Mouse (Mus musculus) midbrain, embryonic 12.5 days (tissue): ENCODE results near the gene Ms4a6b. TPM values are rescaled to one million over a fixed set of nuclear protein-coding genes. Genes with fewer than 3 reads are reported as not detected.
"Not testable (repeated sequence)": the region's sequence is repeated elsewhere in the genome, so short reads cannot be mapped to it uniquely, and the experiment has no call there.

Experiments
- ATAC-seq: fragments of 200-750 bp; cut with Nextera tagmentation; 2 replicates; pipeline ENCODE4 v1.8.0; 2017; ENCODE audit warnings: low read depth, moderate TSS enrichment, moderate library complexity; ENCODE audit not compliant: low FRiP score
- H3K27ac ChIP-seq: fragments of 300-500 bp; sonication (generic); replicated peaks from 2 replicates; pipeline ENCODE4 v1.5.1; 2016; ENCODE audit warnings: mild to moderate bottlenecking
- H3K27me3 ChIP-seq: fragments of 300-500 bp; sonication (generic); 2 replicates; pipeline ENCODE4 v1.6.1; 2016; ENCODE audit warnings: mild to moderate bottlenecking
- H3K36me3 ChIP-seq: fragments of 300-500 bp; sonication (generic); 2 replicates; pipeline ENCODE4 v1.6.1; 2016
- H3K4me1 ChIP-seq: fragments of 300-500 bp; sonication (generic); 2 replicates; pipeline ENCODE4 v1.6.1; 2016
- H3K4me2 ChIP-seq: fragments of 300-500 bp; sonication (generic); replicated peaks from 2 replicates; pipeline ENCODE4 v1.6.1; 2016; ENCODE audit warnings: mild to moderate bottlenecking, moderate library complexity
- H3K4me3 ChIP-seq: fragments of 300-500 bp; sonication (generic); 2 replicates; pipeline ENCODE4 v1.5.1; 2016; ENCODE audit warnings: mild to moderate bottlenecking
- H3K9ac ChIP-seq: fragments of 300-500 bp; sonication (generic); replicated peaks from 2 replicates; pipeline ENCODE4 v1.6.1; 2016; ENCODE audit warnings: mild to moderate bottlenecking, moderate library complexity
- H3K9me3 ChIP-seq: fragments of 300-500 bp; sonication (generic); 2 replicates; pipeline ENCODE4 v1.6.1; 2016; ENCODE audit warnings: mild to moderate bottlenecking
- WGBS: fragments of 180-500 bp; shearing (Covaris S2); methylation state at CpG from one replicate; pipeline ENCODE4 v1.1.7; 2016; 5-methylcytosine and 5-hydroxymethylcytosine counted together
- polyA plus RNA-seq: library from polyadenylated mRNA; unstranded; fragments of >200 nt; fragmentation: Nextera tagmentation; extraction: Ambion mirVana; gene quantifications from 2 replicates; pipeline ENCODE4 v1.2.1, GENCODE M21; 2016

The Ms4a6b gene
- 3.1 and 3.3 TPM in 2 replicates for polyA plus RNA-seq

DNA sequence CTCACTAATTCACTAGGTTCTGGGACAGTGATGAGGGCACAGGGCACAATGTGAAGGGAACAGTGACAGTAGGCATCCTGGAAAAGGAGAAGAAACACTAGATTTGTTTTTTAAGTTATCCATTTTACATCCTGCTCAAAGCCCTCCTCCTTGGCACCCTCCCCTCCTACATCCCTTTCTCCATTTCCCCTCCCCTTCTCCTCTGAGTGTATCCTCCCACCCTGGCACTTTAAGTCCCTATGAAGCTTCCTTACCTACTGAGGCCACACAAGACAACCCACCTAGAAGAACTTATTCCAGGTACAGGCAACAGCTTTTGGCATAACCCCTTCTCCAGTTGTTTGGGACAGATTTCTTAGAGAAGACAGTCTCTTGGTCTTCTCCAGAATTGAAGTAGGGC lies at the start of gene Ms4a6b:
TSS of gene Ms4a6b (plus strand) at position 267 of the 400 bp plus-strand sequence.
- H3K27ac ChIP-seq, result no peak within 1 kb of the TSS

DNA sequence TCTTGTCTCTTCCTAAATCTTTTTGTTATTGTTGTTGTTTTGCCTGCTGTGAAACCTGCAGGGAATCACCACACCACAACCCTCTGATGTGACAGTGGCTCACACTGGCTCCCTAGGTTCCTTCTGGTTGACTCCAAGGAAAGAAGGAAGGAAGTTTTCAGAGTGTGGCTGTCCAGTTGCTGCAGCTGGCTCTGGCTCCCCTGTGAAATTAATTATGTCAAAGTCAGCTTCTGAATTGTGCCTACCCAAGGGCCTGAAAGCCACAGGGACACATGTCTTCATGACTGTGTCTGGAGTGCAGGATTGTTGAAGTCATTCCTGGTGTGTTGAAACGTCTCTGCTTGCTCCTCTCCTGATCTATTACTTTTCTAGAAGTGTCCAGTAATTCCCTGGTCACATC lies 48.0 kb upstream of the Ms4a6b start:
- H3K4me2 ChIP-seq, H3K4me1 ChIP-seq, H3K9me3 ChIP-seq, H3K36me3 ChIP-seq, H3K27ac ChIP-seq, ATAC-seq, H3K9ac ChIP-seq, H3K27me3 ChIP-seq, H3K4me3 ChIP-seq: not testable (repeated sequence)
- WGBS, result 70% methylated on average over 1 of the region's 1 CpGs

More for the DNA sequence above, at the start of gene Ms4a6b:
- no peak within 1 kb of the TSS for H3K9ac ChIP-seq
- no peaks in the 10 kb centered on the region for H3K36me3 ChIP-seq
- ATAC-seq, result no peak
- H3K4me1 ChIP-seq, result no peaks in the 10 kb centered on the region
- H3K27me3 ChIP-seq, result no peaks in the 10 kb centered on the region
- no peak within 1 kb of the TSS for H3K4me3 ChIP-seq
- no peak within 1 kb of the TSS for H3K4me2 ChIP-seq
- H3K9me3 ChIP-seq, result no peaks in the 10 kb centered on the region

DNA sequence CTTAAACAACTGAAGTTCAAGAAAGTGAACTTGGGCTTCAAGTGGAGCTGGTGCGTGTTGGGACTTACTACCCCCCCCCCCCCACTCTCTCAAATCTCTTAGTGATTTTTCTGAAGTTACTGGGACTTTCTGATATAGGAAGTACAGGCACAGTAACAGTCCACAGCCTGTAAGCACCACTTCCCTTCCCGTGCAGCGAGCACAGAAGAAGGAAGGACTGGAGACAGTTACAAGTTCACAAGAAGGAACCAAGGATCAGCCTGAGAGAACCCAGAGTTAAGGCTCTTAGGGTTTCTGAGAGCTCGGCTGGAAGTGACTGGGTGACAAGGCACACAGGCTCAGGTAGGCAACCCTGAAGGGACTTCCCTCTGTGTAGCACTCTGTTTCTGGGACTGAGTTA lies 47.1 kb upstream of the Ms4a6b start, which contains the start of gene Ms4a6c:
TSS of gene Ms4a6c (plus strand) at position 152 of the 400 bp plus-strand sequence.
- not testable (repeated sequence) for H3K36me3 ChIP-seq, H3K9me3 ChIP-seq, ATAC-seq, H3K4me3 ChIP-seq, H3K27ac ChIP-seq, H3K4me2 ChIP-seq, H3K9ac ChIP-seq, H3K4me1 ChIP-seq, H3K27me3 ChIP-seq
- 91% methylated on average over 4 of the region's 4 CpGs for WGBS

GRCm38 (mm10) chr19:11479714-11480113 lies 36.6 kb upstream of the Ms4a6b start:
- Histone ChIP-seq H3K27me3 (no peaks in the 10 kb centered on the region), H3K27ac (no peak overlapping the region), H3K4me3 (no peak overlapping the region), H3K9ac (no peak overlapping the region), H3K36me3 (no peaks in the 10 kb centered on the region), H3K4me1 (no peaks in the 10 kb centered on the region), H3K9me3 (no peaks in the 10 kb centered on the region), H3K4me2 (no peak overlapping the region)
- 87% methylated on average over 2 of the region's 2 CpGs for WGBS
- ATAC-seq, result no peak

GRCm38 (mm10) chr19:11482684-11483083 lies 33.6 kb upstream of the Ms4a6b start:
- no peaks in the 10 kb centered on the region for H3K27me3 ChIP-seq
- no peak overlapping the region for H3K27ac ChIP-seq
- H3K9ac ChIP-seq, result no peak overlapping the region
- no peak overlapping the region for H3K4me3 ChIP-seq
- H3K4me1 ChIP-seq, result no peaks in the 10 kb centered on the region
- WGBS, result 92% methylated on average over 2 of the region's 2 CpGs
- no peak for ATAC-seq
- H3K36me3 ChIP-seq, result no peaks in the 10 kb centered on the region
- H3K4me2 ChIP-seq, result no peak overlapping the region
- H3K9me3 ChIP-seq, result no peaks in the 10 kb centered on the region

GRCm38 (mm10) chr19:11483941-11484340 lies 32.4 kb upstream of the Ms4a6b start:
- Histone ChIP-seq H3K27me3 (no peaks in the 10 kb centered on the region), H3K4me2 (no peak overlapping the region), H3K4me3 (no peak overlapping the region), H3K9ac (no peak overlapping the region), H3K27ac (no peak overlapping the region), H3K9me3 (no peaks in the 10 kb centered on the region), H3K36me3 (no peaks in the 10 kb centered on the region), H3K4me1 (no peaks in the 10 kb centered on the region)
- no peak for ATAC-seq
- 78% methylated on average over 4 of the region's 4 CpGs for WGBS

- ATAC-seq, result no peak
- no peaks in the 10 kb centered on the region for H3K9me3 ChIP-seq
- H3K4me1 ChIP-seq, result no peaks in the 10 kb centered on the region
- no peak overlapping the region for H3K9ac ChIP-seq
- H3K36me3 ChIP-seq, result no peaks in the 10 kb centered on the region
- H3K27me3 ChIP-seq, result no peaks in the 10 kb centered on the region
- WGBS, result 84% methylated on average over 3 of the region's 3 CpGs
- H3K27ac ChIP-seq, result no peak overlapping the region
- no peak overlapping the region for H3K4me2 ChIP-seq
- no peak overlapping the region for H3K4me3 ChIP-seq
Observed at GRCm38 (mm10) chr19:11484388-11484787, 31.9 kb upstream of the Ms4a6b start.

- no peaks in the 10 kb centered on the region for H3K36me3 ChIP-seq
- H3K4me2 ChIP-seq, result no peak overlapping the region
- ATAC-seq, result no peak
- no peaks in the 10 kb centered on the region for H3K27me3 ChIP-seq
- H3K27ac ChIP-seq, result no peak overlapping the region
- H3K4me3 ChIP-seq, result no peak overlapping the region
- 92% methylated on average over 3 of the region's 3 CpGs for WGBS
- H3K9me3 ChIP-seq, result no peaks in the 10 kb centered on the region
- H3K9ac ChIP-seq, result no peak overlapping the region
- H3K4me1 ChIP-seq, result no peaks in the 10 kb centered on the region
Observed at GRCm38 (mm10) chr19:11485266-11485665, 31.0 kb upstream of the Ms4a6b start.

- no peaks in the 10 kb centered on the region for H3K4me1 ChIP-seq
- no peak within 1 kb of the TSS for H3K27ac ChIP-seq
- WGBS, result 83% methylated on average over 2 of the region's 2 CpGs
- H3K9ac ChIP-seq, result no peak within 1 kb of the TSS
- no peak for ATAC-seq
- no peaks in the 10 kb centered on the region for H3K9me3 ChIP-seq
- no peaks in the 10 kb centered on the region for H3K27me3 ChIP-seq
- H3K4me3 ChIP-seq, result no peak within 1 kb of the TSS
- H3K36me3 ChIP-seq, result no peaks in the 10 kb centered on the region
- no peak within 1 kb of the TSS for H3K4me2 ChIP-seq
Observed at GRCm38 (mm10) chr19:11485746-11486145, 30.6 kb upstream of the Ms4a6b start, which contains the start of gene Gm8369. Gene Gm8369, plus strand, starts transcription at chr19:11485938.

DNA sequence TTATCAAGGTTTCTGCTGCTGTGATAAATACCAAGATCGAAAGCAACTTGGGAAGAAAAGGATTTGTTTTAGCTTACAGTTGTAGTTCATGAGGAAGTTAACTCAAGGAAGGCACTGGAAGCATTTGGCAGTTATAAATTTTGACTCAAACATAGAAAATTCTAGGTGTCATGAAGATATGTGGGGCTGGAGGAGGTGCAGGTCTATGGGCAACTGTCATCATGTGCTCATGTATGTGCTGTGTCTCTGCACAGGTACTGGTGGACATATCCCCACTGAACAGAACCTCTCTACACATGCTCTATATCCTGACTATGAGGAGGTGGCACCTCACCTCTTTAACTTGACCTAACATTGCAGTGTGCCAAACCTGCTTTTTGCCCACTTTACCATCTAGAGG lies 29.7 kb upstream of the Ms4a6b start:
- H3K27me3 ChIP-seq, result no peaks in the 10 kb centered on the region
- no peak overlapping the region for H3K27ac ChIP-seq
- 90% methylated on average over 1 of the region's 1 CpGs for WGBS

DNA sequence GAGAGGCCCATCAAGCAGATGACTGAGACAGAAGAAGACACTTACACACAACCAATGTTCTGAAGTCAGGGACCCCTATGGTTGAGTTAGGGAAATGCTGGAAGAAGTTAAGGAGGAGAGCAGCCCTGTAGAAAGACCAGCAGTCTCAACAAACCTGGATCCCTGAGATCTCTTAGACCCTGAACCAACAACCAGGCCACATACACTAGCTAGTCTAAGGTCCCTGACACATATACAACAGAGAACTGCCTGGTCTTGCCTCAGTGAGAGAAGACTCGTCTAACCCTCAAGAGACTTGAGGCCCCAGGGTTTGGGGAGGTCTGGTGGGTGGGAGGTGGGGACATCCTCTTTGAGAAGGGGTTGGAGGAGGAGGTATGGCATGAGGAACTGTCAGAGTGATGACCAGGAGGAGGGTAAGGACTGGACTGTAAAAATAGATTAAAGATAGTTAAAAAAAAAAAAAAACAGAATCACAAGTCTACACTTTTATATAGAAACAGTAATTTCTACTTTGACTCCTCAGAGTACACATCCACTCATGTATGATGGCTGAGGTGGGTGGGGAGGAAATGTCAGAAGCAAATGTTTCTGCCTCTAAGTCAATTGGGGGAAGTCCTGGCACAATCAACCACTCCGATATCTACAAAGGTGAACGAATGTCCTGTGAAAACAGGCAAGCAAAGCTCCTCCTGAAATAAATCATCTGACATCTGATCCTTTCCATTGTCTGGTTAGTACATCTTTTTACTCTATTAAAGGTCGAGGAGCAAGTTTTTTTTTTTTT lies 24.7 kb upstream of the Ms4a6b start:
- Histone ChIP-seq H3K4me1 (no peaks in the 10 kb centered on the region), H3K27ac (no peak overlapping the region), H3K36me3 (no peaks in the 10 kb centered on the region), H3K9ac (no peak overlapping the region), H3K27me3 (no peaks in the 10 kb centered on the region), H3K4me2 (no peak overlapping the region), H3K9me3 (no peaks in the 10 kb centered on the region), H3K4me3 (no peak overlapping the region)
- no peak for ATAC-seq
- WGBS, result 75% methylated on average over 4 of the region's 4 CpGs

More for the DNA sequence above, 29.7 kb upstream of the Ms4a6b start:
- no peaks in the 10 kb centered on the region for H3K4me1 ChIP-seq
- H3K4me3 ChIP-seq, result no peak overlapping the region
- no peak for ATAC-seq
- no peaks in the 10 kb centered on the region for H3K36me3 ChIP-seq
- H3K9ac ChIP-seq, result no peak overlapping the region
- H3K9me3 ChIP-seq, result no peaks in the 10 kb centered on the region
- H3K4me2 ChIP-seq, result no peak overlapping the region

DNA sequence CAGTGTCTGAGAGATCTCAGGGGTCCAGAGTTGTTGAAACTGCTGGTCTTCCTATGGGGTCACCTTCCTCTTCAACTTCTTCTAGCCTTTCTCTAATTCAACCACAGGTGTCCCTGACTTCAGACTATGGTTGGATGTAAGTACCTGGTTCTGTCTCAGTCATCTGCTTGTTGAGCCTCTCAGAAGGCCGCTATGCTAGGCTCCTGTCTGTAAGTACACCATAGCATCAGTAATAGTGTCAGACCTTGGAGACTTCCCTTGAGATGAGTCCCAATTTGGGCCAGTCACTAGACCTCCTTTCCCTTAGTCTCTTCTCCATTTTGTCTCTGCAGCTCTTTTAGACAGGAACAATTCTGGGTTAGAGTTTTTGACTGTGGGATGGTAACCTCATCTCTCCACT lies 23.6 kb upstream of the Ms4a6b start:
- ATAC-seq, result no peak
- Histone ChIP-seq H3K4me3 (no peak overlapping the region), H3K4me1 (no peaks in the 10 kb centered on the region), H3K36me3 (no peaks in the 10 kb centered on the region), H3K4me2 (no peak overlapping the region), H3K27ac (no peak overlapping the region), H3K9ac (no peak overlapping the region), H3K27me3 (no peaks in the 10 kb centered on the region), H3K9me3 (no peaks in the 10 kb centered on the region)
- 81% methylated on average over 1 of the region's 1 CpGs for WGBS

- no peaks in the 10 kb centered on the region for H3K4me1 ChIP-seq
- no peak overlapping the region for H3K27ac ChIP-seq
- H3K36me3 ChIP-seq, result no peaks in the 10 kb centered on the region
- ATAC-seq, result no peak
- H3K4me2 ChIP-seq, result no peak overlapping the region
- WGBS, result 89% methylated on average over 3 of the region's 3 CpGs
- no peak overlapping the region for H3K4me3 ChIP-seq
- H3K9ac ChIP-seq, result no peak overlapping the region
- no peaks in the 10 kb centered on the region for H3K27me3 ChIP-seq
- H3K9me3 ChIP-seq, result no peaks in the 10 kb centered on the region
Observed at GRCm38 (mm10) chr19:11494519-11494918, 21.8 kb upstream of the Ms4a6b start.
